Mouse (Mus musculus) liver, adult 2 months (tissue): ENCODE measurements around the gene Ephb2. TPM values are rescaled to one million over a fixed set of nuclear protein-coding genes. Genes with fewer than 3 reads are reported as not detected.

Source experiments
- DNase-seq: peaks from one replicate; pipeline ENCODE4 v3.0.0-alpha.2; 2011; ENCODE audit warnings: low read depth, low spot score; ENCODE audit errors: extremely low read depth
- H3K27ac ChIP-seq: fragments of 200-500 bp; replicated peaks from 2 replicates; pipeline ENCODE4 v1.5.1; 2012; ENCODE audit warnings: low read depth, mild to moderate bottlenecking, control low read depth, inconsistent platforms, low read length; ENCODE audit not compliant: insufficient read depth
- H3K27me3 ChIP-seq: fragments of 200-500 bp; 2 replicates; pipeline ENCODE4 v1.6.1; 2012; ENCODE audit warnings: mild to moderate bottlenecking, moderate library complexity, low read length, inconsistent platforms; ENCODE audit not compliant: control insufficient read depth, insufficient read depth
- H3K36me3 ChIP-seq: fragments of 200-500 bp; 2 replicates; pipeline ENCODE4 v1.6.1; 2012; ENCODE audit warnings: low read length, inconsistent platforms; ENCODE audit not compliant: control insufficient read depth, insufficient read depth
- H3K4me1 ChIP-seq: fragments of 200-500 bp; 2 replicates; pipeline ENCODE4 v1.6.1; 2011; ENCODE audit warnings: low read length; ENCODE audit not compliant: control insufficient read depth, insufficient read depth
- H3K4me3 ChIP-seq: fragments of 200-500 bp; 2 replicates; pipeline ENCODE4 v1.5.1; 2011; ENCODE audit warnings: low read depth, mild to moderate bottlenecking, control low read depth, low read length, moderate library complexity; ENCODE audit not compliant: insufficient read depth
- H3K79me2 ChIP-seq: fragments of 200-500 bp; 2 replicates; pipeline ENCODE4 v1.6.1; 2012; ENCODE audit warnings: inconsistent platforms, mild to moderate bottlenecking, low read length, moderate library complexity; ENCODE audit not compliant: control insufficient read depth, insufficient read depth
- H3K9ac ChIP-seq: fragments of 200-500 bp; 2 replicates; pipeline ENCODE4 v1.6.1; 2012; ENCODE audit warnings: low read depth, mild to moderate bottlenecking, control low read depth, inconsistent platforms, low read length
- CTCF ChIP-seq: fragments of 200-500 bp; IDR thresholded peaks from 2 replicates; pipeline ENCODE4 v1.5.1; 2011; ENCODE audit warnings: low read depth, low read length, control low read depth
- POLR2A ChIP-seq: fragments of 200-500 bp; IDR thresholded peaks from 2 replicates; pipeline ENCODE4 v1.6.1; 2011; ENCODE audit warnings: low read length, control low read depth; ENCODE audit not compliant: insufficient read depth; ENCODE audit errors: extremely low read depth
- WGBS: fragments of 180-500 bp; shearing (Covaris S2); methylation state at CpG from one replicate; pipeline ENCODE4 v1.1.7; 2018; 5-methylcytosine and 5-hydroxymethylcytosine counted together
- polyA plus RNA-seq: library from polyadenylated mRNA; depleted of rRNA; stranded (reverse); fragments of >200 nt; gene quantifications from 2 replicates; pipeline ENCODE4 v1.2.3, GENCODE M21; 2012
- total RNA-seq: library from RNA; depleted of rRNA; stranded (reverse); fragments of >200 nt; gene quantifications from 2 replicates; pipeline ENCODE4 v1.2.3, GENCODE M21; 2014

Ephb2 gene
- total and polyA plus RNA-seq, 2 experiments, result 0.18 to 0.37 TPM

DNA sequence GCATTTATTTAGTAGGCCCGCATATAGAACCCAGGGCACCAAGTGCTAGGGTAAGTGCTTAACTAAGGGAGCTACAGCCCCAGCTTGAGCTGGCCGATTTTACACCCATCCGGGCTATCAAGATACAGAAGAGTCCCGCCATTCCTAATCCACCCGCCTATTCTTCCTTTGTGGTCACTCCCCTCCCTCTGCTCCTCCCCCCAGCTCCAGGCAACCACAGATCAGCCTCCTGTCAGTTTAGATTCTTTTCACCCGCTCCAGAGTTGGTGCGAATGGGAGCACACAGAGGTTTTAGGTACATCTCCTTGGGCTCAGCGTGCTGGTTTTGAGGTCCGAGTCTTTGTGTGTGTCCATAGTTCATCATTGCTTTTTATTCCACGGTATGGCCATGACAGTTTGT lies 196.9 kb downstream of the Ephb2 start:
- H3K4me3 ChIP-seq, result no peak overlapping the region
- 10% methylated on average over 10 of the region's 10 CpGs for WGBS
- no peaks in the 10 kb centered on the region for H3K4me1 ChIP-seq
- H3K36me3 ChIP-seq, result no peaks in the 10 kb centered on the region
- H3K79me2 ChIP-seq, result no peaks in the 10 kb centered on the region
- no peak for DNase-seq
- H3K27me3 ChIP-seq, result peaks cover 8% of the 10 kb centered on the region
- no peak overlapping the region for H3K9ac ChIP-seq
- TF ChIP-seq CTCF (no peak), POLR2A (no peak)
- H3K27ac ChIP-seq, result no peak overlapping the region

DNA sequence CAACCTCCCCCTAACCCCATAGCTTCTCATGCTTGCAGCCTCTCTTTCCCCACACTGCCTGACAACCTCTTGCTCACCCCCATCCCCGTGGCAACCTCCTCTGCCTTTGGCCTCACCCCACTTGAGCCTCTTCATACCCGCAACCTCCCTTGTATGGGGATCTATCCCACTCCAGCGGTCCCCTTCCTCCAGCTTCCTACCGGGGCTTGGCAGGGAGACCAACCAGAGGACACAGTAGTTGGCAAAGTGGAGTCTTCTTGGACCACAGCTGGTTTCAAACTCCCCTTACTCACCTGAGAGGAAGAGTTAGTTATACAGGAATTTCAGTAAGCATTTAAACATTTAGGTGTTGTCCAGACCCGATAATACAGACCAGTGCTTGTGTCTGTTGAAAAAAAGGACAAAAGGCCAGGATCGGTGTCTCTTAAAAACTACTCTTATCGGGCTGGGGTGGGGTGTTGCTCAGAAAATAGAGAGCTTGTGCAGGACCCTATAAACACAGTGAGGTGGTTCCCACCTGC lies 197.5 kb downstream of the Ephb2 start:
- no peaks in the 10 kb centered on the region for H3K36me3 ChIP-seq
- TF ChIP-seq POLR2A, result no peak
- TF ChIP-seq CTCF, result no peak
- no peak overlapping the region for H3K9ac ChIP-seq
- H3K27ac ChIP-seq, result no peak overlapping the region
- H3K79me2 ChIP-seq, result no peaks in the 10 kb centered on the region
- no peak overlapping the region for H3K4me3 ChIP-seq
- no peaks in the 10 kb centered on the region for H3K4me1 ChIP-seq
- WGBS, result 43% methylated on average over 7 of the region's 7 CpGs
- peaks cover 8% of the 10 kb centered on the region for H3K27me3 ChIP-seq
- DNase-seq, result no peak

DNA sequence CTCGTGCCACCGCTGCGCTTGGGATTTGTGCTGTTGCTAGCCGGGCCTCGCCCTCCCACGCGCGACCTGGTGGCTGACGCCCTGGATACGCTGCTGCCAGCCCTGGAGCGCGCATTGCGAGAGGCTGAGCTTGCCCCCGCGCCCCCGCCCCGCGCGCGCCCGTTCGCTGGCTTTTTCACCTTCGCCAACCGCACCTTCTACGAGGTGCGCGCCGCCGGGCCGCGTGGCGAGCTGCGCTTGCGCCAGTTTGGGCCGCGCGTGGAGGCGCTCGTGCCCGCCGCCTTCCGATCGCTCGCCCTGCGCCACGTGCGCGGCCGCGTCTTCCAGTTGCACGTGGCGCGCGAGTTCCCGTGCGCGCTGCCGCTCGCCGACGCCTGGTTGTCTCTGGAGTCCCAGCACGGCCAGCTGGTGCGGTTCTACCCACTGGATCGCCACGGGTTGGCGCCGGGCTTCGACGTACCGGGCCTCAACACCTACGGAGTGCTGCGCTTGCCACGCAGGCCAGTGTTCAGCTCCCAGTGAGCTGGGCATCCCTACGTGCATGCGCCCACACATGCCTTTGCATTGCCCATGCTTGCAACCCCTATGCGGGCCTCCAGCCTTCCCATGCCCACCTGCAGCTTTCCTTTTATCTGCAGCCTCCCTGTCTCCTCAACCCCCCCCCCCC lies 198.1 kb downstream of the Ephb2 start:
- Histone ChIP-seq H3K4me1 (no peaks in the 10 kb centered on the region), H3K79me2 (no peaks in the 10 kb centered on the region), H3K27ac (no peak overlapping the region), H3K36me3 (no peaks in the 10 kb centered on the region), H3K27me3 (peaks cover 8% of the 10 kb centered on the region), H3K9ac (no peak overlapping the region), H3K4me3 (no peak overlapping the region)
- TF ChIP-seq CTCF, result no peak
- TF ChIP-seq POLR2A, result no peak
- no peak for DNase-seq
- WGBS, result 4% methylated on average over 73 of the region's 76 CpGs

DNA sequence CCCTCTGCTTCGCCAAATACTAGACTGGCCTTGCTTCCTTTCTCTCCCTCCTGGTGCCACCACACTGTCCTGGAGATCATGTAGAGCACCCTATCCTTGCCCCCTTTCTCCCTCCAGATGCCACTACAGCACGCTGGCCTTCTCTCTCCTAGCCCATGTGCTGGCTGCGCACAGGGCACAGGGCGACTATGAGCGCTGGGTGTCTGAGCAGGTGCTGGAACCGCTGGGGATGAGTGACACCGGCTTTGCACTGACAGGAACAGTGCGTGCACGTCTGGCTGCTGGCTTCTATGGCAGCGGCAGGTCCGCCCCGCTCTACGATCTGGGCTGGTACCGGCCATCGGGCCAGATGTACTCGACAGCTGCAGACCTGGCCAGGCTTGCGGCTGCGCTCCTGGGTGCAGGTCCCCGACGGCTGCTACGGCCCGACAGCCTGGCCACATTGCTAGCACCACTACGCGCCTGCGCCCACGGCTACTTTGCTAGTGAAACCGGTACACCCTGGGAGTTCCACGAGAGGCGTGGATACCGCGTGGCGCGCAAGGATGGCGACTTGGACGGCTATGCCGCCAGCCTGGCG lies 198.7 kb downstream of the Ephb2 start:
- Histone ChIP-seq H3K4me1 (no peaks in the 10 kb centered on the region), H3K79me2 (no peaks in the 10 kb centered on the region), H3K27ac (no peak overlapping the region), H3K4me3 (no peak overlapping the region), H3K9ac (no peak overlapping the region), H3K27me3 (peaks cover 8% of the 10 kb centered on the region), H3K36me3 (no peaks in the 10 kb centered on the region)
- WGBS, result 18% methylated on average over 37 of the region's 37 CpGs
- DNase-seq, result no peak
- TF ChIP-seq CTCF (no peak), POLR2A (no peak)

DNA sequence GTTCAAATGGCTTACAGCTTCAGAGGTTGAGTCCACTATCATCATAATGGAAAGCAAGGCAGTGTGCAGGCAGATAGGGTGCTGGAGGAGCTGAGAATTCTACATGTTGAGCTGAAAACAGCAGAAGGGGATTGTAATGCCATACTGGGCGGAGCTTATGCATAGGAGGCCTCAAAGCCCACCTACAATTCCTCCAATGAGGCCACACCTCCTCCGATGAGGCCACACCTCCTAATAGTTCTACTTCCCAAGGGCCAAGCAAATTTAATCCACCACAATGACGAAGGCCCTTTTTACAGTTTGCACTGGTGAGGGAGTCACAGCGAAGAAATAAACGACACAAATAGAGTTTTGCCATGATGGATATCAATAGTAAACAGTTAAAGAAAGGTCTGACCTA lies 199.3 kb downstream of the Ephb2 start:
- WGBS, result 61% methylated on average over 5 of the region's 5 CpGs
- TF ChIP-seq POLR2A (no peak), CTCF (no peak)
- Histone ChIP-seq H3K9ac (no peak overlapping the region), H3K4me1 (no peaks in the 10 kb centered on the region), H3K27me3 (peaks cover 8% of the 10 kb centered on the region), H3K4me3 (no peak overlapping the region), H3K79me2 (no peaks in the 10 kb centered on the region), H3K36me3 (no peaks in the 10 kb centered on the region), H3K27ac (no peak overlapping the region)
- no peak for DNase-seq

DNA sequence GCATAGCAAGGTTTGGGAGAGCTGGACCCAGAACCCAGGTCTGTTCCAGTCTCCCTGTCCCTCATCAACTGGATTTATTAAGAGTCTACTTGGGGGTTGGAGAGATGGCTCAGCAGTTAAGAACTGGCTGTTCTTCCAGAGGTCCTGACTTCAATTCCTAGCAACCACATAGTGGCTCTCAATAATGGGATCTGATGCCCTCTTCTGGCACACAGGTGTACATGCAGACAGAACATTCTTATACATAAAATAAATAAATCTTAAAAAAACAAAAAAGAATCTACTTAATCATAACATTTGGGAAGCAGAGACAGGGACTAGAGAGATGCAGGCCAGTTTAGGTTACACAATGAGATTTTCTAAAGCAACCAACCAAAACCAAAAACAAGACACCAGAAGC lies 199.8 kb downstream of the Ephb2 start:
- Histone ChIP-seq H3K4me1 (no peaks in the 10 kb centered on the region), H3K4me3 (no peak overlapping the region), H3K27me3 (peaks cover 8% of the 10 kb centered on the region), H3K79me2 (no peaks in the 10 kb centered on the region), H3K9ac (no peak overlapping the region), H3K27ac (no peak overlapping the region), H3K36me3 (no peaks in the 10 kb centered on the region)
- TF ChIP-seq CTCF, result no peak
- no peak for TF ChIP-seq POLR2A
- DNase-seq, result no peak
